Mouse (Mus musculus) spleen, adult 2 months (tissue): ENCODE results near the gene Gm7903.
"Not testable (repeated sequence)": the region's sequence is repeated elsewhere in the genome, so short reads cannot be mapped to it uniquely, and the experiment has no call there.

Experiments used
- CTCF ChIP-seq: fragments of 200-500 bp; IDR thresholded peaks from 2 replicates; pipeline ENCODE4 v1.5.1; 2011; ENCODE audit warnings: mild to moderate bottlenecking, inconsistent platforms; ENCODE audit not compliant: insufficient read depth, insufficient read length, insufficient replicate concordance; ENCODE audit errors: extremely low read depth
- POLR2A ChIP-seq: fragments of 200-500 bp; IDR thresholded peaks from 2 replicates; pipeline ENCODE4 v1.6.1; 2011; ENCODE audit warnings: low read depth, low read length, inconsistent platforms

DNA sequence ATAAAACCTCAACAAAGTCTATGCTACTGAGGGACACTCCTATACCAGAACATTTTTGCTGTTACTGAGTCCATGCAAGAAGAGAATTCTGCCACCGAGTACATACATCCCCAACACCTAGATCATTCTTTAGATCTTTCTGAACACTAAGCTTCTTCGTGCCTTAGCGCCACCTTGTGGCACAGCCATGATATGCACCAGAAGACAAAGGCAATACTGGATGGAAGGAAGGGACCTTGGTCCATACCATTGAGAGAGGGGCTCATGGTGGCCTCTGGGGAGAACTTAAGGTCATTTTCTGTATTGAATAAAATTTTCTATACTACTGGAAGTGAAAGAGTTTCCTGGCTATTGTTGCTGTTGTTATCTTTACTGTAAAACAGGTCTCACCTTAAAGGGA lies 49.5 kb downstream of the Gm7903 start:
- TF ChIP-seq POLR2A, CTCF: not testable (repeated sequence)
